Mouse (Mus musculus) midbrain, embryonic 12.5 days (tissue): ENCODE results near the gene Olfr575. TPM values are rescaled to one million over a fixed set of nuclear protein-coding genes. Genes with fewer than 3 reads are reported as not detected.

Experiments used
- ATAC-seq: fragments of 200-750 bp; cut with Nextera tagmentation; 2 replicates; pipeline ENCODE4 v1.8.0; 2017; ENCODE audit warnings: low read depth, moderate TSS enrichment, moderate library complexity; ENCODE audit not compliant: low FRiP score
- H3K27ac ChIP-seq: fragments of 300-500 bp; sonication (generic); replicated peaks from 2 replicates; pipeline ENCODE4 v1.5.1; 2016; ENCODE audit warnings: mild to moderate bottlenecking
- H3K27me3 ChIP-seq: fragments of 300-500 bp; sonication (generic); 2 replicates; pipeline ENCODE4 v1.6.1; 2016; ENCODE audit warnings: mild to moderate bottlenecking
- H3K36me3 ChIP-seq: fragments of 300-500 bp; sonication (generic); 2 replicates; pipeline ENCODE4 v1.6.1; 2016
- H3K4me1 ChIP-seq: fragments of 300-500 bp; sonication (generic); 2 replicates; pipeline ENCODE4 v1.6.1; 2016
- H3K4me2 ChIP-seq: fragments of 300-500 bp; sonication (generic); replicated peaks from 2 replicates; pipeline ENCODE4 v1.6.1; 2016; ENCODE audit warnings: mild to moderate bottlenecking, moderate library complexity
- H3K4me3 ChIP-seq: fragments of 300-500 bp; sonication (generic); 2 replicates; pipeline ENCODE4 v1.5.1; 2016; ENCODE audit warnings: mild to moderate bottlenecking
- H3K9ac ChIP-seq: fragments of 300-500 bp; sonication (generic); replicated peaks from 2 replicates; pipeline ENCODE4 v1.6.1; 2016; ENCODE audit warnings: mild to moderate bottlenecking, moderate library complexity
- H3K9me3 ChIP-seq: fragments of 300-500 bp; sonication (generic); 2 replicates; pipeline ENCODE4 v1.6.1; 2016; ENCODE audit warnings: mild to moderate bottlenecking
- WGBS: fragments of 180-500 bp; shearing (Covaris S2); methylation state at CpG from one replicate; pipeline ENCODE4 v1.1.7; 2016; 5-methylcytosine and 5-hydroxymethylcytosine counted together
- polyA plus RNA-seq: library from polyadenylated mRNA; unstranded; fragments of >200 nt; fragmentation: Nextera tagmentation; extraction: Ambion mirVana; gene quantifications from 2 replicates; pipeline ENCODE4 v1.2.1, GENCODE M21; 2016

The Olfr575 gene
- polyA plus RNA-seq, 1 experiment from 2014 or later = not detected

GRCm38 (mm10) chr7:102917032-102917875, 41.3 kb downstream of the Olfr575 start, which contains the start of gene Olfr571:
Gene Olfr571 (minus strand): TSS chr7:102917536.
- Histone ChIP-seq H3K36me3 (no peaks in the 10 kb centered on the region), H3K27me3 (no peaks in the 10 kb centered on the region), H3K4me2 (no peak within 1 kb of the TSS), H3K4me3 (no peak within 1 kb of the TSS), H3K9me3 (no peaks in the 10 kb centered on the region), H3K9ac (no peak within 1 kb of the TSS), H3K27ac (no peak within 1 kb of the TSS), H3K4me1 (no peaks in the 10 kb centered on the region)
- 66% methylated on average over 4 of the region's 4 CpGs for whole genome bisulfite sequencing
- ATAC-seq = peak; percentile 68

DNA sequence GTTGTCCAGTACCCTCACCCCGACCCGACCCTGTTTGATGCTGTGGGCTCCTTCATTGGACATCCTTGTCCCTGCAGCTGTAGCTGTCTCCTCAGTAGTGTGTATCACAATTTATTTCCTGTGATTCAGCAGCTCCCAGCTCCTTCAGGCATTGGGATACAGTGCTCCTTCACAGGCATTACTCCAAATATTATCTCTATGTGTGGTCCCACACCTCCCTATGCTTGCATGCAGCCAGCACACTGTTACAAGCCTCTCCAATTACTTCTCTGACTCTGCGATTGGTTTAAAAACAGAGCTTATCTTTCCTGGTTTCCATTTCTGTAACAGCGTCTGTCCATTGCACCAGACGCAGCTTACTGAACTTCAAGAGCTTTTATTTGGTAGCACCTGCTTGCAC, 42.2 kb downstream of the Olfr575 start:
- Histone ChIP-seq H3K4me3 (no peak overlapping the region), H3K9me3 (no peaks in the 10 kb centered on the region), H3K4me1 (no peaks in the 10 kb centered on the region), H3K27ac (no peak overlapping the region), H3K4me2 (no peak overlapping the region), H3K9ac (no peak overlapping the region), H3K36me3 (no peaks in the 10 kb centered on the region), H3K27me3 (no peaks in the 10 kb centered on the region)
- no peak for ATAC-seq
- 85% methylated on average over 5 of the region's 5 CpGs for WGBS

- WGBS = 59% methylated on average over 1 of the region's 1 CpGs
- no peak overlapping the region for H3K27ac ChIP-seq
- H3K4me3 ChIP-seq = no peak overlapping the region
- H3K9me3 ChIP-seq = no peaks in the 10 kb centered on the region
- no peak overlapping the region for H3K4me2 ChIP-seq
- H3K4me1 ChIP-seq = no peaks in the 10 kb centered on the region
- H3K27me3 ChIP-seq = no peaks in the 10 kb centered on the region
- H3K36me3 ChIP-seq = no peaks in the 10 kb centered on the region
- no peak for ATAC-seq
- no peak overlapping the region for H3K9ac ChIP-seq
Observed at GRCm38 (mm10) chr7:102915261-102915660, 43.3 kb downstream of the Olfr575 start.

Other genes starting within 250 kb of the Olfr575 start
- gene Olfr33, start 239.7 kb downstream of the Olfr575 start, polyA plus RNA-seq = not detected in 2 replicates
- gene Olfr559, start 231.3 kb downstream of the Olfr575 start, polyA plus RNA-seq = not detected in 2 replicates
- gene Olfr560, start 199.4 kb downstream of the Olfr575 start, polyA plus RNA-seq = not detected in 2 replicates
- gene Olfr78, start 199.3 kb downstream of the Olfr575 start, polyA plus RNA-seq = not detected in 2 replicates
- not detected in 2 replicates for gene Olfr561, start 187.6 kb downstream of the Olfr575 start, polyA plus RNA-seq
- not detected in 2 replicates for gene Olfr564, start 155.3 kb downstream of the Olfr575 start, polyA plus RNA-seq
- not detected in 2 replicates for gene Olfr566, start 100.0 kb downstream of the Olfr575 start, polyA plus RNA-seq
- not detected in 2 replicates for gene Olfr568, start 81.7 kb downstream of the Olfr575 start, polyA plus RNA-seq
- gene Olfr569, start 67.9 kb downstream of the Olfr575 start, polyA plus RNA-seq = not detected in 2 replicates
- not detected in 2 replicates for gene Olfr570, start 64.2 kb downstream of the Olfr575 start, polyA plus RNA-seq
- not detected in 2 replicates for gene Olfr571, start 41.2 kb downstream of the Olfr575 start, polyA plus RNA-seq
- not detected in 2 replicates for gene Olfr572, start 34.4 kb downstream of the Olfr575 start, polyA plus RNA-seq
- not detected in 2 replicates for gene Olfr573-ps1, start 16.2 kb downstream of the Olfr575 start, polyA plus RNA-seq
- gene Olfr574, start 10.3 kb downstream of the Olfr575 start, polyA plus RNA-seq = not detected in 2 replicates
- gene Olfr576, start 3.9 kb upstream of the Olfr575 start, polyA plus RNA-seq = not detected in 2 replicates
- gene Olfr577, start 17.2 kb upstream of the Olfr575 start, polyA plus RNA-seq = not detected in 2 replicates
- gene Olfr578, start 30.5 kb upstream of the Olfr575 start, polyA plus RNA-seq = not detected in 2 replicates
- gene Olfr582, start 79.2 kb upstream of the Olfr575 start, polyA plus RNA-seq = not detected in 2 replicates
- gene Olfr583, start 92.5 kb upstream of the Olfr575 start, polyA plus RNA-seq = not detected in 2 replicates
- gene Olfr584, start 123.1 kb upstream of the Olfr575 start, polyA plus RNA-seq = not detected in 2 replicates
- gene Olfr585, start 138.9 kb upstream of the Olfr575 start, polyA plus RNA-seq = not detected in 2 replicates
- gene Olfr586, start 166.9 kb upstream of the Olfr575 start, polyA plus RNA-seq = not detected in 2 replicates
- not detected in 2 replicates for gene Olfr588-ps1, start 182.1 kb upstream of the Olfr575 start, polyA plus RNA-seq
- not detected in 2 replicates for gene Olfr589, start 197.6 kb upstream of the Olfr575 start, polyA plus RNA-seq
- not detected in 2 replicates for gene Olfr591, start 219.6 kb upstream of the Olfr575 start, polyA plus RNA-seq
- gene Olfr592, start 226.0 kb upstream of the Olfr575 start, polyA plus RNA-seq = not detected in 2 replicates